Mouse (Mus musculus) kidney, postnatal 4 days (tissue): ENCODE measurements around the gene Fgfrl1.

ENCODE experiments used
- DNase-seq, 2 experiments: peaks; one replicate each; pipeline ENCODE4 v3.0.0; 2021; ENCODE audit warnings: mixed read lengths in 2 of 2

Fgfrl1 gene

GRCm38 (mm10) chr5:108668387-108668932 lies 23.7 kb upstream of the Fgfrl1 start:
- DNase-seq: no peak

- DNase-seq: peak; percentile 86 to 91
Observed at GRCm38 (mm10) chr5:108668977-108669936, 22.9 kb upstream of the Fgfrl1 start, which contains the start of gene Dgkq. Dgkq (minus strand) TSS chr5:108669672.

GRCm38 (mm10) chr5:108669986-108670385 lies 22.2 kb upstream of the Fgfrl1 start:
- DNase-seq: no peak

DNA sequence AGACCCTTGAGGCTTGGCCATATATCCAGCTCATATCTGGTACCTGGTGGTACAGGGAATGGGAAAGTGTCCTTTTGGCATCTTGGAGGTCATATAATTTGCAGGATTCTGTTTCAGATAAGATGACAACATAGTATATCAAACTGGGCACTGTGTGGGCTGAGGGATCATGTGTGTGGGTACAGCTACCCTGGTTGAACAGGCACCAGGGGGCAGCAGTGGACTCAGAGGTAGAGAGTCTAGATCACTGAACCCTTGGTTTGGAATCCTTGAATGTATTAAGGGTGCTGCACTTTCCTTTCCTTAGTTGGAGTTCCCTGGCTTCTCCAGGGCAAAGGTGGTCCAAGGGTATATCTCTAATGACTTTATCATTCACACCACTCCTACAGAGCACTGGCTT lies 21.4 kb upstream of the Fgfrl1 start:
- DNase-seq: peak; percentile 76 to 81

GRCm38 (mm10) chr5:108671757-108672156 lies 20.4 kb upstream of the Fgfrl1 start:
- DNase-seq: no peak

DNA sequence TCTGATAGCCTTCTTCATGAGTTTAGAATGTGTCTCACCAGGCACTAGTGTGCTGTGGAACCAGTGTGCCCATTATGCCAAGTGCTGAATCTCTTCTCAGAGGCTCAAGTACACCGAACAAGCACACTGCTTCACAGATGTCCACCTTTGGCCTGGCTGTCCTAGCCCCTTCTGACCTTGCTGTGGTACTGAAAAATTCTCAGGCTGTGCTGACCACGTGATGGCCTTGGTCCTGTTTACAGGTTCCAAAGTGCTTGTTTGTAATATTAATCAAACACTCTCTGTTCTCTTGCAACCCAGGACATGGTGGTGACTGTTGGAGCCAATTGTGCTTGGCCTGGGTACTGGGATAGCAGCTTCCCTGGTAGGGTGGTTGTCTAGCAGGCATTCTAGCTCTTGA lies 17.6 kb upstream of the Fgfrl1 start:
- peak in 1 of 2 experiments; percentile 43 for DNase-seq

- peak in 1 of 2 experiments; percentile 53 for DNase-seq
Observed at GRCm38 (mm10) chr5:108675251-108675816, 16.8 kb upstream of the Fgfrl1 start, which contains the start of gene Slc26a1. Slc26a1 (minus strand) TSS chr5:108675569.

- peak in 1 of 2 experiments; percentile 54 for DNase-seq
Observed at GRCm38 (mm10) chr5:108676772-108677498, 15.2 kb upstream of the Fgfrl1 start.

GRCm38 (mm10) chr5:108677605-108678295 lies 14.4 kb upstream of the Fgfrl1 start:
- DNase-seq: peak; percentile 74 to 84

DNA sequence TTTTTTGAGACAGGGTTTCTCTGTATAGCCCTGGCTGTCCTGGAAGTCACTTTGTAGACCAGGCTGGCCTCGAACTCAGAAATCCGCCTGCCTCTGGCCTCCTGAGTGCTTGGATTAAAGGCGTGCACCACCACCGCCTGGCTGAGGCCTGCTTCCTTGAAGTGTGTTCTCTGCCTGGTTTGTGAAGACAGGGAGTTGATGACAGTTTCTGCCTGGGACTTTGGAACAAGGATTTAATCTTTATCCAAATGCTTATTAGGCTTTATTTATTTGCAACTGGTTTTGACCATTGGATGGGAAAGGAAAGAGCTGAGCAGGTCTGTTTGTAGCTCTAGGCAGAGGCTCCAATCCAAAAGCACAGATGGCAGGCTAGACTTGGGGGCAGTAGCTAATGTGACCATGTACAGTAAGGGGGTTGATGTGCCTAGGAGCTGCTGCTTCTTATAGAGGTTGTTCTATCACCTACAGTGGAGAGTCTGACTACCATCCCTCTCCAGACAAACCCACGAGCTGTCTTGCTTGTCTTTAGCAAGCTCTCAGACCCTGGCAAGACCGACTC lies 13.8 kb upstream of the Fgfrl1 start:
- DNase-seq: peak in 1 of 2 experiments; percentile 40

DNA sequence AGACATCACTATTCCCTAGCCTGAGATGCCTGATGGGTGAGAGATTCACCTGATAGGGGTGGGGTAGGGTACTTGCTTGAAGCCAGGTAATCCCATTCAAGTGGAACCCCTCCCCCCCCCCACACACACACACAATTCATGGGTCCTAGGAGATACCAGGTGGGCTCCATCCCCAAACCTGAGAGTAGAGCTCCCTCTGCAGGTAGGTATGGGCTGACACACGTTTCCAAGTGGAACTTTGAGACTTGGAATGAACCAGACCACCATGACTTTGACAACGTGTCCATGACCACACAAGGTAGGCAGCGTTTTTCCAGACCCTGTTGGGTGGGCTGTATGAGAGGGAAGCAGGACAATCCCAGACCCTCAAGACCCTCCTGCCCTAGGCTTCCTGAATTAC lies 12.3 kb upstream of the Fgfrl1 start:
- no peak for DNase-seq

GRCm38 (mm10) chr5:108680871-108681270 lies 11.3 kb upstream of the Fgfrl1 start:
- DNase-seq: no peak

- DNase-seq: no peak
Observed at GRCm38 (mm10) chr5:108689091-108689490, 3.1 kb upstream of the Fgfrl1 start.

GRCm38 (mm10) chr5:108691152-108691551 lies 1.0 kb upstream of the Fgfrl1 start:
- DNase-seq: no peak

DNA sequence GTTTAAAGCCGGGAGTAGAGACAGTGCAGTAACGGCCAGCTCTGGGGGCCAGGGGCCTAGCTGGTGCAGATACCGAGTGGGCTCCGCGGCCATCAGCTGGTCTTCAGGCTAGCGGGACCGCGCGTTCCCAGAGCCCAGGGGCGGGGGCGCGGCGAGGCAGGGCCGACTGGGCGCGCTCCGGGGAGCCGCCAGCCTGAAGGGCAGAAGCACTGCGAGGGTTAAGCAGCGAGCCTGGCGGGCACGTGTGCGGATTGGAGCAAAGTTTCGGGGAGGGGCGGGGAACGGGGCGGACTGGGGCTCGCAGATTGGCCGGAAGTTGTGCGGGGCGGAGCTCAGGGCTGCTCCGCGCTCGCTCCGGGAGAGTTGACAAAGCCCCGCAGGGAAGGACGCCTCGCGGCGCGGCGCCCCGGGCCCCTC lies 1.7 kb downstream of the Fgfrl1 start:
- DNase-seq: peak; percentile 93 to 95

GRCm38 (mm10) chr5:108694352-108695261 lies 2.4 kb downstream of the Fgfrl1 start:
- DNase-seq: peak; percentile 64 to 77

- DNase-seq: no peak
Observed at GRCm38 (mm10) chr5:108695861-108696260, 3.7 kb downstream of the Fgfrl1 start.

DNA sequence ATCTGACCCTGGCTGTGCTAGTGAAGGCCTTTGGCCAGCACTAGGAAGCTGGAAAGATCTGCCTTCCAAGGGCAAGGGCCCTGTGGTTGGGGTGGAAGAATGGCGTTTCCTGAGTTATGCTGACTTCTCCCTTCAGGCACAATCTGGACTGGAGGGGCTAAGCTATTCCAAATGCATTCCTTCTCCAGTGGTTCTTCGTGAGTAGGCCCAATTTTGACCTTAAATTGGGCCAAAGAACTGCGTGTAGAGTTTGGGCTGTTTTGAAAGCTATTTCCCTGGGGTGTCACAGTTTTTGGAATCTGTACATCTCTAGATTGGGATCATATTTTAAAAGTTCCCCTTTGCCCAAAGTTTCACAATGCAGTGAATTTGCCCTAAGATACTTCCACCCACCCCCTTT lies 4.4 kb downstream of the Fgfrl1 start:
- no peak for DNase-seq

DNA sequence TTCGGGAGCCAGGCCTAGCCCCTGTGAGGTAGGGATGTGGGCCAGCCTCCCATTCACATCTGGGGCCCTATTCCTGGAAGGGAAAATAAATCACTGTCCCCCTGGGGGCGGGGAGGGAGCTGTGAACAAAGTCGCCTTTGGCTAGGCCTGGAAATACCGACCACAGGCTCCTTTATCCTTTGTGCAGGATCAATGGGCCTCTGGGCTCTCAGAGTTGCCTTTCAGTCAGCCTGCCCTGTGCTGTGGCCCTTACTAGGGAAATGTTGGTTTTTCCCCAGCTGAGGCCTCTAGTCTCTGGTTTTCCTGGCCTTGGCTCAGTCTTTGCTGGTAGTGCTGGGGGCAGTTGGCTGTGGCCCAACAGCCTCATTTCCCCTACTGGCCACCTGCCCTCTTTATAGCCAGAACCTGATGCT lies 5.2 kb downstream of the Fgfrl1 start:
- DNase-seq: peak in 1 of 2 experiments; percentile 24

- DNase-seq: no peak
Observed at GRCm38 (mm10) chr5:108700346-108700745, 8.2 kb downstream of the Fgfrl1 start.
